Mouse (Mus musculus): ENCODE data around the gene Pank2. TPM values are rescaled to one million over a fixed set of nuclear protein-coding genes. Genes with fewer than 3 reads are reported as not detected.

Gene Pank2
- polyA plus RNA-seq, 1 experiment from 2014 or later, result 15.6 TPM

GRCm38 (mm10) chr2:131323675-131324074, 61.4 kb downstream of the Pank2 start:
- no peaks in the 10 kb centered on the region for H3K9me3 ChIP-seq (replicated peaks; ENCODE audit: control insufficient read depth, low read length)
- no peaks in the 10 kb centered on the region for H3K27me3 ChIP-seq (ENCODE audit: control insufficient read depth, insufficient read depth, low read depth, low read length)
- ATAC-seq (ENCODE audit: low read depth), result no peak
- H3K4me3 ChIP-seq (ENCODE audit: low read depth, low read length), result no peak overlapping the region
- H3K9ac ChIP-seq (ENCODE audit: low read depth, low read length), result no peak overlapping the region
- H3K4me1 ChIP-seq (ENCODE audit: control insufficient read depth, low read depth, low read length), result peaks cover 2% of the 10 kb centered on the region; the same call in 1 of the 2 replicates
- H3K27ac ChIP-seq (ENCODE audit: low read length), result no peak overlapping the region
- WGBS (ENCODE audit: insufficient replicate concordance), result 18% methylated on average over 1 of the region's 1 CpGs
- H3K4me2 ChIP-seq (ENCODE audit: low read depth, low read length), result no peak overlapping the region
- H3K36me3 ChIP-seq (ENCODE audit: control insufficient read depth, insufficient read depth), result no peaks in the 10 kb centered on the region

DNA sequence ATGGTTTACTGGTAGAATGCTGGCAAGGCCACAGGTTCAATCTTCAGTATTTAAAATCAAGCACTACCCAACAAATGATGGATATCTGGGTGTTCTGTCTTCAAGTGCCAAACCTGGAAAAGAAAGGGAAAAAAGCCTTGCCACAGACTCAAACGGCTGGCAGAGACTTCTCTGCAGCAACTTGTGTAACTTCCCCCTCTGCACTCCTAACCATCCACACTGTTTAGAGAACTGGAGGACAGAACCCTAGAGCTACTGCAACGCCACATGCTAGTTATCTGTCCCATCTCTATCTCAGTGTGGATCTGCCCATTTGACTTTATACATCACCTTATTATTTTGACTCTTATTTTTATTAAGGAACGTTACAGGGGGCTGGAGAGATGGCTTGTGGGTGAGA, 63.7 kb downstream of the Pank2 start:
- Histone ChIP-seq H3K9me3 (replicated peaks; ENCODE audit: control insufficient read depth, low read length) (no peaks in the 10 kb centered on the region), H3K27ac (ENCODE audit: low read length) (no peak overlapping the region), H3K4me1 (ENCODE audit: control insufficient read depth, low read depth, low read length) (peaks cover 2% of the 10 kb centered on the region; the same call in 1 of the 2 replicates), H3K36me3 (ENCODE audit: control insufficient read depth, insufficient read depth) (no peaks in the 10 kb centered on the region), H3K9ac (ENCODE audit: low read depth, low read length) (no peak overlapping the region), H3K27me3 (ENCODE audit: control insufficient read depth, insufficient read depth, low read depth, low read length) (no peaks in the 10 kb centered on the region), H3K4me2 (ENCODE audit: low read depth, low read length) (no peak overlapping the region), H3K4me3 (ENCODE audit: low read depth, low read length) (no peak overlapping the region)
- no peak for ATAC-seq (ENCODE audit: low read depth)
- WGBS (ENCODE audit: insufficient replicate concordance), result 26% methylated on average over 3 of the region's 3 CpGs

DNA sequence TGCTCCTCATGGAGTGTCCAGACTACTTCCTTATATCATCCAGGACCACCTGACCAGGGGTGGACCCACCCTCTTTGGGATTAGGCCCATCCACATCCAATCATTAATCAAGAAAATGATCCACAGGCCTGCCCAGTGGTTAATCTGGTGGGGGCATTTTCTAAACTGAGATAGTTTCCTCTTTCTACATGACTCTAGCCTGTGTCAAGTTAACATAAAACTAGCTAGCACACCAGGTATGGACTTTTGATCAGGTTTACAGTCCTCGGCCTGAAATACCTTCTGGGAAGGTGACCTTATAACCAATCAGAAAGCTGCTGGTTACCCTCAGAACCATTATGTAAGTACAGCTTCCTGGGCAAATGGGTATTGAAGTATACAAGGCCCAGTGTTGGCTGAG, 66.7 kb downstream of the Pank2 start:
- 54% methylated on average over 1 of the region's 1 CpGs for WGBS (ENCODE audit: insufficient replicate concordance)

DNA sequence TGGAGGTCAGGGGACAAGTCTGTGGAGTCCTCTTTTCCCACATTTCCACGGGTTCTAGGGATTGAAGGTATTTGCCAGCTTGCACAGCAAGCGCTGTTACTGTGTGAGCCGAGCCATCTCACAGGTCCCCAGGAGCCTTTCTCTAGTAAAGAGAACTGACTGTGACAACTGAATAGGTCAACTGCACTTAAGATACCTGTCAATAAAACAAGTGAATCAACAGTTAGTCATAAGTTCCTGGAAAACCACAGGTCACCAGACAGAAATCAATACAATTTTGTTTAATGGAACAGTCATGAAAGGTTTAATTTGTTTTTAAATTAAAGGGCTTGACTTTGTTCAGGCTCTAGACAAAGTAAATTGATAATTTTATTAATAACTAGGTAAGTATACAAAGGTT, 68.3 kb downstream of the Pank2 start:
- ATAC-seq (ENCODE audit: low read depth), result no peak
- Histone ChIP-seq H3K9ac (ENCODE audit: low read depth, low read length) (no peak overlapping the region), H3K9me3 (replicated peaks; ENCODE audit: control insufficient read depth, low read length) (no peaks in the 10 kb centered on the region)

More for the DNA sequence above, 66.7 kb downstream of the Pank2 start:
- no peaks in the 10 kb centered on the region for H3K36me3 ChIP-seq (ENCODE audit: control insufficient read depth, insufficient read depth)
- H3K9me3 ChIP-seq (replicated peaks; ENCODE audit: control insufficient read depth, low read length), result no peaks in the 10 kb centered on the region
- no peak overlapping the region for H3K9ac ChIP-seq (ENCODE audit: low read depth, low read length)
- H3K27me3 ChIP-seq (ENCODE audit: control insufficient read depth, insufficient read depth, low read depth, low read length), result no peaks in the 10 kb centered on the region
- H3K4me1 ChIP-seq (ENCODE audit: control insufficient read depth, low read depth, low read length), result no peaks in the 10 kb centered on the region
- no peak overlapping the region for H3K27ac ChIP-seq (ENCODE audit: low read length)
- peak; percentile 35; the same call in 1 of the 2 replicates for ATAC-seq (ENCODE audit: low read depth)
- H3K4me3 ChIP-seq (ENCODE audit: low read depth, low read length), result no peak overlapping the region
- H3K4me2 ChIP-seq (ENCODE audit: low read depth, low read length), result no peak overlapping the region

DNA sequence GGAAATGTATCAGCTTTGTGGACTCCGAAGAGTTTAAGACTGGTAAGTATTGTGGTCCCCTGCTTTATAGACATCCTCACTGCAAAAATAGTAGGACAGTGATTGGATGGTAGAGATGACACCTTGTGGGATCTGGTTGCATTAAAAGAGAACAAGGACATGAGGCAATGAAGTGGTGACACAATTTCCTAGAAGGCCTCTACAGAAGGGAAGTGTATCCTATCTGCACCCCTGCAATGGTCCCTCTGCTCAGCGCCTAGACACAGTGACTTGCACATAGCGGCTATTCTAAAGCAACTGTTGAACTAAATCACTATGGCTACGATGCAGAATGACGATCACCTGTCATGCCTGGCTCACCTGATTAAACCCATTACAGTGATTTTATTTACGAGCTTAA, 75.3 kb downstream of the Pank2 start:
- H3K27ac ChIP-seq (ENCODE audit: low read length), result no peak overlapping the region
- H3K9me3 ChIP-seq (replicated peaks; ENCODE audit: control insufficient read depth, low read length), result no peaks in the 10 kb centered on the region
- H3K4me3 ChIP-seq (ENCODE audit: low read depth, low read length), result no peak overlapping the region
- no peak for ATAC-seq (ENCODE audit: low read depth)
- no peak overlapping the region for H3K4me2 ChIP-seq (ENCODE audit: low read depth, low read length)
- no peaks in the 10 kb centered on the region for H3K27me3 ChIP-seq (ENCODE audit: control insufficient read depth, insufficient read depth, low read depth, low read length)
- no peak overlapping the region for H3K9ac ChIP-seq (ENCODE audit: low read depth, low read length)
- H3K36me3 ChIP-seq (ENCODE audit: control insufficient read depth, insufficient read depth), result no peaks in the 10 kb centered on the region
- H3K4me1 ChIP-seq (ENCODE audit: control insufficient read depth, low read depth, low read length), result no peaks in the 10 kb centered on the region
- 51% methylated on average over 6 of the region's 6 CpGs for WGBS (ENCODE audit: insufficient replicate concordance)

More for the DNA sequence above, 68.3 kb downstream of the Pank2 start:
- Histone ChIP-seq H3K4me3 (ENCODE audit: low read depth, low read length) (no peak overlapping the region), H3K27me3 (ENCODE audit: control insufficient read depth, insufficient read depth, low read depth, low read length) (no peaks in the 10 kb centered on the region), H3K4me2 (ENCODE audit: low read depth, low read length) (no peak overlapping the region), H3K36me3 (ENCODE audit: control insufficient read depth, insufficient read depth) (no peaks in the 10 kb centered on the region), H3K4me1 (ENCODE audit: control insufficient read depth, low read depth, low read length) (no peaks in the 10 kb centered on the region), H3K27ac (ENCODE audit: low read length) (no peak overlapping the region)
- 70% methylated on average over 3 of the region's 3 CpGs for WGBS (ENCODE audit: insufficient replicate concordance)

GRCm38 (mm10) chr2:131344449-131344848, 82.2 kb downstream of the Pank2 start:
- 62% methylated on average over 3 of the region's 3 CpGs for WGBS (ENCODE audit: insufficient replicate concordance)
- no peaks in the 10 kb centered on the region for H3K27me3 ChIP-seq (ENCODE audit: control insufficient read depth, insufficient read depth, low read depth, low read length)
- no peak overlapping the region for H3K4me3 ChIP-seq (ENCODE audit: low read depth, low read length)
- H3K9me3 ChIP-seq (replicated peaks; ENCODE audit: control insufficient read depth, low read length), result no peaks in the 10 kb centered on the region
- no peaks in the 10 kb centered on the region for H3K36me3 ChIP-seq (ENCODE audit: control insufficient read depth, insufficient read depth)
- H3K4me1 ChIP-seq (ENCODE audit: control insufficient read depth, low read depth, low read length), result no peaks in the 10 kb centered on the region
- ATAC-seq (ENCODE audit: low read depth), result no peak
- no peak overlapping the region for H3K9ac ChIP-seq (ENCODE audit: low read depth, low read length)
- H3K27ac ChIP-seq (ENCODE audit: low read length), result no peak overlapping the region
- H3K4me2 ChIP-seq (ENCODE audit: low read depth, low read length), result no peak overlapping the region

GRCm38 (mm10) chr2:131345556-131345955, 83.3 kb downstream of the Pank2 start:
- ATAC-seq (ENCODE audit: low read depth), result no peak
- Histone ChIP-seq H3K27me3 (ENCODE audit: control insufficient read depth, insufficient read depth, low read depth, low read length) (no peaks in the 10 kb centered on the region), H3K4me3 (ENCODE audit: low read depth, low read length) (no peak overlapping the region), H3K9ac (ENCODE audit: low read depth, low read length) (no peak overlapping the region), H3K27ac (ENCODE audit: low read length) (no peak overlapping the region), H3K4me1 (ENCODE audit: control insufficient read depth, low read depth, low read length) (no peaks in the 10 kb centered on the region), H3K4me2 (ENCODE audit: low read depth, low read length) (no peak overlapping the region), H3K36me3 (ENCODE audit: control insufficient read depth, insufficient read depth) (no peaks in the 10 kb centered on the region), H3K9me3 (replicated peaks; ENCODE audit: control insufficient read depth, low read length) (no peaks in the 10 kb centered on the region)
- WGBS (ENCODE audit: insufficient replicate concordance), result 43% methylated on average over 3 of the region's 3 CpGs

Small RNA genes within 50 kb of the gene (microRNA-seq; reads per million reads assigned to microRNA genes)
- 78.3 reads per million, percentile 51 among the genes with 10 or more reads in this experiment for gene Mir103-2

Other genes with a start within 250 kb of the Pank2 start
- 0.16 and 0.18 TPM in 2 replicates for gene Gfra4, start 219.4 kb upstream of the Pank2 start, polyA plus RNA-seq (2015; fragmentation: Nextera tagmentation; extraction: Ambion mirVana)
- gene Adam33, start 198.7 kb upstream of the Pank2 start, polyA plus RNA-seq (2015; fragmentation: Nextera tagmentation; extraction: Ambion mirVana), result 0.61 and 0.81 TPM in 2 replicates
- 1.4 and 1.8 TPM in 2 replicates for gene Siglec1, start 175.7 kb upstream of the Pank2 start, polyA plus RNA-seq (2015; fragmentation: Nextera tagmentation; extraction: Ambion mirVana)
- 2.0 TPM in 2 replicates for gene Hspa12b, start 135.2 kb upstream of the Pank2 start, polyA plus RNA-seq (2015; fragmentation: Nextera tagmentation; extraction: Ambion mirVana)
- not detected in 2 replicates for gene Gm11037, start 129.0 kb upstream of the Pank2 start, polyA plus RNA-seq (2015; fragmentation: Nextera tagmentation; extraction: Ambion mirVana)
- 129 and 133 TPM in 2 replicates for gene 1700037H04Rik, start 102.4 kb upstream of the Pank2 start, polyA plus RNA-seq (2015; fragmentation: Nextera tagmentation; extraction: Ambion mirVana)
- gene Cenpb, start 82.4 kb upstream of the Pank2 start, polyA plus RNA-seq (2015; fragmentation: Nextera tagmentation; extraction: Ambion mirVana), result 3.0 and 3.2 TPM in 2 replicates
- gene Cdc25b, start 75.5 kb upstream of the Pank2 start, polyA plus RNA-seq (2015; fragmentation: Nextera tagmentation; extraction: Ambion mirVana), result 255 and 284 TPM in 2 replicates
- gene Spef1, start 75.2 kb upstream of the Pank2 start, polyA plus RNA-seq (2015; fragmentation: Nextera tagmentation; extraction: Ambion mirVana), result 1.1 and 1.2 TPM in 2 replicates
- gene Ap5s1, start 55.4 kb upstream of the Pank2 start, polyA plus RNA-seq (2015; fragmentation: Nextera tagmentation; extraction: Ambion mirVana), result 16.4 and 18.4 TPM in 2 replicates
- gene Mavs, start 28.4 kb upstream of the Pank2 start, polyA plus RNA-seq (2015; fragmentation: Nextera tagmentation; extraction: Ambion mirVana), result 29.1 and 32.0 TPM in 2 replicates
- 0.46 and 0.61 TPM in 2 replicates for gene Rnf24, start 90.4 kb downstream of the Pank2 start, polyA plus RNA-seq (2015; fragmentation: Nextera tagmentation; extraction: Ambion mirVana)
- 85.1 and 89.1 TPM in 2 replicates for gene Smox, start 229.0 kb downstream of the Pank2 start, polyA plus RNA-seq (2015; fragmentation: Nextera tagmentation; extraction: Ambion mirVana)